Mouse (Mus musculus) heart, embryonic 10.5 days (tissue): ENCODE measurements around the gene Hdc. TPM values are rescaled to one million over a fixed set of nuclear protein-coding genes. Genes with fewer than 3 reads are reported as not detected.
A peak's percentile ranks its signal among the peaks of the same experiment; 100 is the strongest.

ENCODE experiments used
- DNase-seq: peaks from one replicate; pipeline ENCODE4 v3.0.0-alpha.2; 2017; ENCODE audit warnings: low spot score
- H3K27ac ChIP-seq: fragments of 300-500 bp; sonication (generic); 2 replicates; pipeline ENCODE4 v1.5.1; 2016; ENCODE audit warnings: mild to moderate bottlenecking
- H3K27me3 ChIP-seq: fragments of 300-500 bp; sonication (generic); 2 replicates; pipeline ENCODE4 v1.6.1; 2016; ENCODE audit warnings: mild to moderate bottlenecking; ENCODE audit not compliant: poor library complexity, insufficient read depth, severe bottlenecking
- H3K36me3 ChIP-seq: fragments of 300-500 bp; sonication (generic); 2 replicates; pipeline ENCODE4 v1.6.1; 2016; ENCODE audit warnings: mild to moderate bottlenecking, moderate library complexity
- H3K4me1 ChIP-seq: fragments of 300-500 bp; sonication (generic); 2 replicates; pipeline ENCODE4 v1.6.1; 2016; ENCODE audit warnings: mild to moderate bottlenecking
- H3K4me3 ChIP-seq: fragments of 300-500 bp; sonication (generic); 2 replicates; pipeline ENCODE4 v1.5.1; 2016; ENCODE audit warnings: mild to moderate bottlenecking, moderate library complexity
- H3K9me3 ChIP-seq: fragments of 300-500 bp; sonication (generic); 2 replicates; pipeline ENCODE4 v1.6.1; 2016; ENCODE audit warnings: mild to moderate bottlenecking, moderate library complexity
- WGBS: fragments of 180-500 bp; shearing (Covaris S2); methylation state at CpG from one replicate; pipeline ENCODE4 v1.1.7; 2016; 5-methylcytosine and 5-hydroxymethylcytosine counted together
- polyA plus RNA-seq: library from polyadenylated mRNA; unstranded; fragments of >200 nt; fragmentation: Nextera tagmentation; extraction: Ambion mirVana; gene quantifications from 2 replicates; pipeline ENCODE4 v1.2.1, GENCODE M21; 2016

The Hdc gene
- polyA plus RNA-seq, 1 experiment from 2014 or later: 3.5 TPM

DNA sequence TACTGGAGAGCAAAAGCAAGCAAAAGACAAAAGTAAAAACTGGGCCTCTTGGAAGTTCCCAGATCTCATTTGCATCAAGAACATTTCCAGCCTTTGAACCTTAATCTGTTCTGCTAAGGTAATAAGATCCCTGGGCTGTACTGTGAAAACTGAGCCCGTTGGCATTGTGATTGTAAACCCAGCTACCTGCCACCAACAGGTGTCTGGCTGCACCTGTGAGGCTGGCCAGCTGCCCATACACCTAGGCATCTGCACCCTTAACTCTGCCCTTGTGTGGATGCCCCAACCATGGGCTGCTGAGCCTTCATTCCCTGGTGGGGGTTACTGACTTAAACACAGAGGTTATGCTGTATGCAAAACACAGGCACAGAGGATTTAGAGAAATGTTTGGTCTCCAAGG lies 46.9 kb downstream of the Hdc start:
- H3K4me1 ChIP-seq: no peaks in the 10 kb centered on the region
- no peak overlapping the region for H3K27ac ChIP-seq
- DNase-seq: peak; percentile 51
- WGBS: 65% methylated on average over 1 of the region's 1 CpGs
- no peaks in the 10 kb centered on the region for H3K9me3 ChIP-seq
- H3K27me3 ChIP-seq: no peaks in the 10 kb centered on the region
- no peak overlapping the region for H3K4me3 ChIP-seq
- H3K36me3 ChIP-seq: no peaks in the 10 kb centered on the region

DNA sequence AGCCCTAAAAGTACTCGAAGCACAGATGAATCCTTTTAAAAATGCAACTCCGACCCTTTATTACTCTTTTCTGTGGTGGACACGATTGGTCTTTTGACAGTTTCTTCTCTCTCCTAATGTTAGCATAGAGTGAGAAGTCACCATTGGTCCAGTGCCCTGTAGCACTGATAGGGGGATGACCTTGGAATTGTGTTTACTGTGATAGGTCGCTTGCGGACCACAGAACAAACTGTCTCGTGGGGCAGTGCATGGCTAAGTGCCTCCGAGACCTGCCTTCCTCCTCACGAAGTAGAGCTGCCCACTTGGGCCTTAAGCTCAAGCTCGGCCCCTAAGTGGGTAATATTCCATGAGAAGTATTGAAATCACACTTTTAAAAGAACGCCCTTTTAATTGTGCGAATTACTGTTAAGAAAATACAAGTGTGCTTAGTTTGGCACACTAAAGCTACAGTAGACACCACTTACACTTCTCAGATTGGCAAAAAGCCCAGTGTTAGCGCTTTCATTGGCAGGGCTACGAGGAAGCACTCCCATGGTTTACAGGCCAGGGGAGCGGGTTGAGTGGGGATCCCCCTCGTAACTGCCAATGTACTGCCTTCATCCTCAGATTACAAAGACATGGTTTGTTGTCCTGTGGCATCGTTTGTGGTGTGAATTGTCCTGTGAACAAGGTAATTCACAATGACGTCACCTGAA lies 55.5 kb downstream of the Hdc start:
- no peak for DNase-seq
- H3K4me3 ChIP-seq: no peak overlapping the region
- no peaks in the 10 kb centered on the region for H3K4me1 ChIP-seq
- H3K27me3 ChIP-seq: no peaks in the 10 kb centered on the region
- no peak overlapping the region for H3K27ac ChIP-seq
- H3K9me3 ChIP-seq: no peaks in the 10 kb centered on the region
- H3K36me3 ChIP-seq: no peaks in the 10 kb centered on the region
- WGBS: 76% methylated on average over 17 of the region's 17 CpGs

DNA sequence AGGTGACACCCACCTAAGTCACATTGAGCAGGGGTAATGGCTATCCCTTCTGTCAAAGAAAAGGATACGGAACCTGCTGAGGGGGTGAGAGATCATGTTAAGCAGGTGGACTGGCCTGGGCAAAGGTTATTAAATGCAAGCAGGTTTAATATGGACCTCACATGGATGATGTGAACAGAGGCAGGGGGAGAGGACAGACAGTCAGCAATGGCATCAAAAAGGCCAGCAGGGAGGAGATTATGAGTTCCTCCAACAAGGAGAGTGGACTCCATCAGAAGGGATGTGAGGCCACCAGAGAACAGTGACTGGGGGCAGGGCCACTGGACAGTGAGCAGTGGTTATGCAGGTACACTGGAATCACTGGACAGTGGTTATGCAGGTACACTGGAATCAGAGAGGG lies 59.0 kb downstream of the Hdc start:
- H3K27ac ChIP-seq: no peak overlapping the region
- DNase-seq: no peak
- no peaks in the 10 kb centered on the region for H3K9me3 ChIP-seq
- H3K36me3 ChIP-seq: no peaks in the 10 kb centered on the region
- peaks cover 5% of the 10 kb centered on the region for H3K27me3 ChIP-seq
- H3K4me1 ChIP-seq: no peaks in the 10 kb centered on the region
- WGBS: 86% methylated on average over 1 of the region's 1 CpGs
- H3K4me3 ChIP-seq: no peak overlapping the region

DNA sequence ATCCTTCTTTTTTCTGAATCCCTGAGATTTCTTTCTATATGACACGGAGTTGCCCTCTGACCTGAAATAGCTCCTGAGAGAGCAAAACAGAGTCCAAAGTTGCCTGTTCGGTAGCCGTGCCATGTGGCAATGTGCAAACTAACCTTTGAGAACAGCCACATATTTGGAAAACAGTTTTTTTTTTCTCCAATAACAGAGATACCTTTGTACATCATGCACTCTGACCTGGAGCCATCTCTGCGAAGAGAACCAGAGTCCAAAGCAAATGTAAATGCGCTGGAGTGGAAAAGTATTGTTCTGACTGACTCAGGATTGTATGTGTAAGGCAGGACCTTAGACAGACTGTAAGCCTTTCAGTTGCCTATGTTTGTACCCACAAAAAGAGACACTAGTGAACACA lies 63.6 kb downstream of the Hdc start:
- no peaks in the 10 kb centered on the region for H3K9me3 ChIP-seq
- H3K27me3 ChIP-seq: peaks cover 51% of the 10 kb centered on the region
- H3K4me1 ChIP-seq: peaks cover 14% of the 10 kb centered on the region
- 0 out of 2 replicates have a peak, but pooled peaks cover 2% of the 10 kb centered on the region for H3K36me3 ChIP-seq
- H3K4me3 ChIP-seq: no peak overlapping the region
- H3K27ac ChIP-seq: no peak overlapping the region
- WGBS: 78% methylated on average over 5 of the region's 5 CpGs
- no peak for DNase-seq

DNA sequence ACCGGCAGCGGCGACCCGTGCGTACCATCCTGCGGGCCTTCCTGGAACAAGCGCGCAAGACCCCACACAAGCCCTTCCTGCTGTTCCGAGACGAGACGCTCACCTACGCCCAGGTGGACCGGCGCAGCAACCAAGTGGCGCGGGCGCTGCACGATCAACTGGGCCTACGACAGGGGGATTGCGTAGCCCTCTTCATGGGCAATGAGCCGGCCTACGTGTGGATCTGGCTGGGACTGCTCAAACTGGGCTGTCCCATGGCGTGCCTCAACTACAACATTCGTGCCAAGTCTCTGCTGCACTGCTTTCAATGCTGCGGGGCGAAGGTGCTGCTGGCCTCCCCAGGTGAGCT lies 65.8 kb downstream of the Hdc start:
- Histone ChIP-seq H3K27ac (peak overlapping the region; percentile 71; the same call in 1 of the 2 replicates), H3K36me3 (0 out of 2 replicates have a peak, but pooled peaks cover 2% of the 10 kb centered on the region), H3K4me3 (peak overlapping the region; percentile 81), H3K9me3 (no peaks in the 10 kb centered on the region), H3K27me3 (peaks cover 59% of the 10 kb centered on the region), H3K4me1 (peaks cover 14% of the 10 kb centered on the region)
- 3% methylated on average over 26 of the region's 26 CpGs for WGBS
- DNase-seq: no peak

DNA sequence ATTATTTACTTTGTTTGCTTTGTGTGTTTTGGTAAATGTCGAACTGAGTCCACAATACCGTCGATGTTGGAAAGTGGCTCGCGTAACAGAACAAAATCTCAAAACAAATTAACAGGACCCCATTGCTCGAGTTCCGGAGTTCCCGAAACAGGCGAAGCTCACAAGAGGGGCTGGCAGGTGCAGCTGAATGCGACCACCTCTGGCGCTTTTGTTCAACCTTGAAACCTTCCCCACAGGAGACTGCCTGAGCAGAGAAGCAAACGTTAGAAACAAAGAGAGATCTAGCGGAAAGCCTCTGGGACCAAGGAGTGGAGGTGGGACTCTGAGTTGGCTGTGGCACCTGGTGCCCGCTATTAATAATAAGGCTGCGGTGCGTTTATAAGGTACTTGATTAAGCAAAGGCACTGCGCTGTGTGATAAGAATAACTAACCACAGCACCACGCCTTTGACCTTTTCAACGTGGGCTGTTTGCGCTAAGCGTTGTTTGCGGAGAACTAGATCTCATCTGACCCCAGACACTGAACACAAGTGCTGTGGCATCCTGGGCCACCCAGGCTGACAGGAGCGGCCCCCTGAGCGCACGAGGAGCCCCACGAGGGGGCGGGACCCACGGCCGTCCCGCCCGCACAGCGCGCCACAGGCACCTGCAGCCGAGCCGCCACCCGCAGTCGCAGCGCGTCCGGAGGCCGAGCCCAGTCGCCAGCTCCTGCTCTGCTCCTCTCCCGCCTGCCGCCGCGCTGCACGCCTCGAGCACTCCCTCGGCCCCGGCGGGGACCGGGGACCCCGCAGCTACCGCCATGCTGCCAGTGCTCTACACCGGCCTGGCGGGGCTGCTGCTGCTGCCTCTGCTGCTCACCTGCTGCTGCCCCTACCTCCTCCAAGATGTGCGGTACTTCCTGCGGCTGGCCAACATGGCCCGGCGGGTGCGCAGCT lies 66.5 kb downstream of the Hdc start, which contains the start of gene Slc27a2:
Gene Slc27a2, plus strand, starts transcription at position 51 of the 934 bp plus-strand sequence.
- peaks cover 14% of the 10 kb centered on the region for H3K4me1 ChIP-seq
- DNase-seq: peak; percentile 76
- peaks cover 59% of the 10 kb centered on the region for H3K27me3 ChIP-seq
- H3K4me3 ChIP-seq: peak within 1 kb of the TSS; percentile 81
- H3K27ac ChIP-seq: peak within 1 kb of the TSS; percentile 71; the same call in 1 of the 2 replicates
- WGBS: 2% methylated on average over 61 of the region's 61 CpGs
- no peaks in the 10 kb centered on the region for H3K9me3 ChIP-seq
- 0 out of 2 replicates have a peak, but pooled peaks cover 2% of the 10 kb centered on the region for H3K36me3 ChIP-seq

DNA sequence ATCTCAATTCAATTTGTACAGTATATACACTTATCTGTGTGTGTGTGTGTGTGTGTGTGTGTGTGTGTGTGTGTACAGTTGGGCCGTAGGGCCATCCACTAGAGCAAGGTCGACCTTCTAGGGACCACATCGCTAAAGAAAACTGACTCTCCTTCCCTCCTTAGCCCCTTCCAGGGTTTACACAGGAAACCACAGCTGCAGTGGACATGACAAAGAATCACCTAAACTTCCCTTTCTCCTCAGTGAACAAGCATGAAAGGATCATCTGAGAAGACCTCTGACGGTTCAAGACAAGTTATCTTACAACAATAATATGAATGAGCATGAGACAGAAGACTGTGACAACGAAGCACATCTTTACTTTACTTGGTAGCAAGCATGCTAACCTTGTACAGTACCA lies 67.2 kb downstream of the Hdc start:
- no peak for DNase-seq
- H3K36me3 ChIP-seq: 0 out of 2 replicates have a peak, but pooled peaks cover 2% of the 10 kb centered on the region
- no peak overlapping the region for H3K27ac ChIP-seq
- WGBS: 32% methylated on average over 5 of the region's 5 CpGs
- H3K4me3 ChIP-seq: no peak overlapping the region
- H3K9me3 ChIP-seq: no peaks in the 10 kb centered on the region
- H3K4me1 ChIP-seq: peaks cover 14% of the 10 kb centered on the region
- H3K27me3 ChIP-seq: peaks cover 59% of the 10 kb centered on the region

DNA sequence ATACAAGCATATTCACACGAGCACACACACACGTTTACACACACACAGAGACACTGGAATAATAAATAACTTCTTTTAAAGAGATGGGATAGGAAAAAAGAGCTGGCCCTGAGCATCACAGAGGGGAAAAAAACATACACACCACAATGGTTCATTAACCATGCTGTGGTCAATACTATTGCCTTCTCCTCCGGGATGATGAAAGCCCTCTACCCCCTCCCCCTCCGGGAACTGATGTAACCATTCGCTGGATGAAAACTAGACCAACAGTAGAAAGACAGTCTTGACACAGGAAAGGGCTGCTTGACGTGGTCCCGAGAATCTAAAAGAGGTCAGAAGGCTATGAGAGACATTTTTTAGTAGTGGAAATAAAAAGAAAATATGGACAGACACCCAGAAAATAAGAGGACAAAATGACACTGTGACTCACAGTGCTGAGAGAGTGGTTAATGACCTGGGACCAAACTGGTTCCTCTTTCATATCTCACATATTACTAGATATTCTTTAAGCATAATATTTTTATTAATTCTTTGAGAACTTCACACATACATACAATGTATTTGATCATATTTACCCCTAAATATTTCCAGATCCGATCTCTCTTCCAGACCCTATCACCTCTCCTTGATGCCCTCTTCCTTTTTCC lies 67.7 kb downstream of the Hdc start:
- peaks cover 14% of the 10 kb centered on the region for H3K4me1 ChIP-seq
- 71% methylated on average over 8 of the region's 8 CpGs for WGBS
- H3K27ac ChIP-seq: no peak overlapping the region
- no peak for DNase-seq
- H3K4me3 ChIP-seq: no peak overlapping the region
- 0 out of 2 replicates have a peak, but pooled peaks cover 2% of the 10 kb centered on the region for H3K36me3 ChIP-seq
- H3K9me3 ChIP-seq: no peaks in the 10 kb centered on the region
- H3K27me3 ChIP-seq: peaks cover 59% of the 10 kb centered on the region

DNA sequence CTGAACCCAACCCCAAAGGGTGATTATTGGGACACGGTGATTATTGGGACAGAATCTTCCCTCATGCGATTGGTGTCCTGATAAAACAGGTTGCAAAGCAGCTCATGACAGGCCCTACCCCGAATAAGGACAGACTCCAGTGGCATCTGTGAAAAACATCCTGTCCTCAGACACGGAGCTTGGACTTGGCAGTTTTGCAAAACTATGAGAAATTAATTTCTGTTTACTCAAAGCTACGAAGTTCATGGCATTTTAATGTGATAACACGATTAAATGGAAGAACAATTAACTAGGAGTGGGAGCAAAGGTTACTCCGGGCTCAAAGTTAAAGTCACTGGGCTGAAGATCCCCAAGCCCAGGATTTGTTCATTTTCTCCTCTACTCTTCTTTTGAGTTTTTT lies 69.4 kb downstream of the Hdc start:
- 80% methylated on average over 7 of the region's 7 CpGs for WGBS
- no peak overlapping the region for H3K27ac ChIP-seq
- DNase-seq: no peak
- H3K36me3 ChIP-seq: 0 out of 2 replicates have a peak, but pooled peaks cover 2% of the 10 kb centered on the region
- H3K9me3 ChIP-seq: no peaks in the 10 kb centered on the region
- peaks cover 14% of the 10 kb centered on the region for H3K4me1 ChIP-seq
- no peak overlapping the region for H3K4me3 ChIP-seq
- H3K27me3 ChIP-seq: peaks cover 49% of the 10 kb centered on the region

DNA sequence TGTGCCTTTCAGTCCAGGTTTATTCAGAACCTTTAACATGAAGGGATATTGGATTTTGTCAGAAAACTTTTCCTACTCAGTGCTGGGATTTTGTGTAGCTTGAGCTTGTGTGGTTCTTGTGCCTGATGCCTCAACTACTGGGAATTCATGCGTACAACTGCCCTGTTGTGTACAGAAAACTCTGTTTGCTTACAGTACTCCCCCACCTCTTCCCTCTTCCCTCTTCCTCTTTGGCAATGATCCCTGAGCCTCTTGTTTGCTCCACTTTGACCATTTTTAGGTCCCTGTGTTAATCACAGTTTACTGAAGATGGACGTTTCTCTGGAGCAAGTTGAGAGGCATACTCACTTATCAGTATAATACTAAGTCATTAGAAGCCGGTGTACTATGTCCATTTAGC lies 72.7 kb downstream of the Hdc start:
- no peak for DNase-seq
- Histone ChIP-seq H3K36me3 (no peaks in the 10 kb centered on the region), H3K9me3 (no peaks in the 10 kb centered on the region), H3K27me3 (peaks cover 17% of the 10 kb centered on the region), H3K27ac (no peak overlapping the region), H3K4me3 (no peak overlapping the region), H3K4me1 (no peaks in the 10 kb centered on the region)
- 77% methylated on average over 3 of the region's 3 CpGs for WGBS

DNA sequence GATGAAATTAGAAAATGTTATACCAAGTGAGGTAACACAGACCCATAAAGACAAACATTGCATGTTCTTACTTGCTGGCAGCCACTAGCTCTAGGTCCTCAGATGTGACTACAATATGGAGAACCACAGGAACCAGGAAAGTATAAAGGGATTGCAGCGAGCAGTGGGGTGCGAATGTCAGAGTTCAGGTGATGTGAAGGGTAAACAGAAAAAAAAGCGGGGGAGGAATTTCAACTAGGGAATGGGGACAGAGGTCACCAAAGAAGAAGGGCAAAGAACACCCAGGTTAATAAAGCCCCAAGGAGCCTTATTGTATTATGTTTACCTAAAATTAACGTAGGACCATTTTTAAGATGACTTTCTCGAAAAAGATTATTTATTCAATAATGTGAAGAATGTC lies 73.8 kb downstream of the Hdc start:
- no peak overlapping the region for H3K4me3 ChIP-seq
- no peak for DNase-seq

More for the DNA sequence above, 73.8 kb downstream of the Hdc start:
- Histone ChIP-seq H3K9me3 (no peaks in the 10 kb centered on the region), H3K27ac (no peak overlapping the region), H3K27me3 (peaks cover 6% of the 10 kb centered on the region), H3K4me1 (no peaks in the 10 kb centered on the region), H3K36me3 (no peaks in the 10 kb centered on the region)
- WGBS: 71% methylated on average over 5 of the region's 5 CpGs
